Mouse (Mus musculus) megakaryocyte-erythroid progenitor cell, adult 5-6 weeks (primary cell): ENCODE data around the gene Arhgap44. TPM values are rescaled to one million over a fixed set of nuclear protein-coding genes. Genes with fewer than 3 reads are reported as not detected.

Experiments
- ATAC-seq: replicated peaks from 2 replicates; pipeline ENCODE4 v1.8.0; 2016; ENCODE audit warnings: mild to moderate bottlenecking, inconsistent platforms; ENCODE audit not compliant: severe bottlenecking, poor library complexity, low FRiP score, low TSS enrichment
- total RNA-seq, 2 experiments: library from RNA; stranded (forward) in 1 of 2; stranded (reverse) in 1 of 2; fragments of 200-1000, 215-1000 nt in 1 of 2; fragments of >200 nt in 1 of 2; fragmentation: Nextera tagmentation in 1 of 2; gene quantifications; 2 replicates each; pipeline ENCODE4 v1.2.3; 2014 to 2017

Arhgap44 gene
- total RNA-seq, 2 experiments from 2014 or later = not detected

- ATAC-seq = no peak
These were observed 132.6 kb downstream of the Arhgap44 start for GRCm38 (mm10) chr11:65030201-65030600.

DNA sequence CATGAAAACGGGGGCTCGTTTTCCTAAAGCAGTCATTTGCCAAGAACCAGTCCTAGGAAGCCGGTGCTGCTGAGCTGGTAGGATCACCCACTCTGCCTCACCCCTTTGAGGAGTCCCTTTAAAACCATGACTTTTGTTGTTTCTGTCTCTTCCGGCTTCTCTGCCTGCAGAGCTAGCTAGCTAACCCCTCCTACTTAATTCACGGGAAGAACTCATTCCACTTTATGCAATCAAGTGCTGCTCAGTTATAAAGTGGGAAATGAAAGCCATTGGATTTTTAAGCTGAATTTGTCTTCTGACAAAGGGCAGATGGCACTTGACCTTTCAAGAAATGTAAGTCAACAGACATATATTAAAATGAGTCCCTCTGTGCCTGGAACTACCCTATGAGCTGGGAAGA lies 134.7 kb downstream of the Arhgap44 start:
- ATAC-seq = no peak

DNA sequence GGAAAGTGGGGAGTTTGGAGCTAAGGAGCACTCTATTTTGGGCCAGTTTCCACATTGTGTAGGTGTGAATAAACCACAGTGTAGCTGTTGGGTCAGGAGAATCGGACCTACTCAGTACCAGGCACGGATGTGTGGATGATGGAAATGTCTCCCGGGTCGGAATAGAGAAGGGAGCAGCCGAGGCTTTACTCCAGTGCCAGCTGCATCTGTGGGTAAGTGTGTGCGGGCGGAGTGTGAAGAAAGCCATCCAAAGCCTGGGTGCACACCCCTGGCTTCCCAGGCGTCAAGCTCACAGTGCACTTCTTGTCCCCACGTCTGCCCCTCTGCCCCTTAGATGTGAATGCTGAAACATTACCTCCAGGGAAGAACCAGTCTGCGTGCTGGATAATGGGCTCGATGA lies 140.0 kb downstream of the Arhgap44 start:
- no peak for ATAC-seq

GRCm38 (mm10) chr11:65020744-65021143 lies 142.0 kb downstream of the Arhgap44 start:
- no peak for ATAC-seq

DNA sequence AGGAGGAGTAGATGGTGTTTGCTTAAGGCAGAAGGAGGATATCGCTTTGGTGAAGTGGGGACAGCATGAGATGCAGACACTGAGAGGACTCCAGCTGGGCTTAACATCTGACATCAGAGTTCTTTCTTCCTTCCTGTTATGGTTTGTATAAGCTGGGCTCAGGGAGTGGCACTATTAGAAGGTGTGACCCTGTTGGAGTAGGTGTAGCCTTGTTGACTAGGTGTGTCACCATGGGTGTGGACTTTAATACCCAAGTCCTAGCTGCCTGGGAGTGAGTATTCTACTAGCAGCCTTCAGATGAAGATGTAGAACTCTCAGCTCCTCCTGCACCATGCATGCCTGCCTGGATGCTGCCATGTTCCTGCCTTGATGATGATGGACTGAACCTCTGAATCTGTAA lies 146.0 kb downstream of the Arhgap44 start:
- no peak for ATAC-seq

DNA sequence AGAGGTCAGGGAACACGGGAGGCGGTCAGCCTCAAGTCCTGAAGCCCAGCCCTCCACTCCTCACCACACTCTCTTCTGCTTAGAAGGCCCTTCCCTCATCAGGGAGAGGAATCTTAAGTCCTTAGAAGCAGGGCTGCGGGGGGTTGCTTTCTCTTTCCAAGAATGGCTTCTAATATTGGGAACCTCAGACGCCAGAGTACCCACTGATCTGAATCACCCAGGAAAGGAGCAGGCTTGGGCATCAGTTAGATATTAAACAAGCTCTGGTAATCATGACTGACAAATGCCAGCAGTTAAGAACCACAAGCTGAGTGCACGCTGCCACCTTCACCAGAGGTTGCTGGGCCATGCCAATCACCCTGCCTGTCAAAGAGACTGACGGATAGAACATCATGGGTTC lies 148.9 kb downstream of the Arhgap44 start:
- no peak for ATAC-seq

- no peak for ATAC-seq
These were observed 156.7 kb downstream of the Arhgap44 start for GRCm38 (mm10) chr11:65006047-65006446.

DNA sequence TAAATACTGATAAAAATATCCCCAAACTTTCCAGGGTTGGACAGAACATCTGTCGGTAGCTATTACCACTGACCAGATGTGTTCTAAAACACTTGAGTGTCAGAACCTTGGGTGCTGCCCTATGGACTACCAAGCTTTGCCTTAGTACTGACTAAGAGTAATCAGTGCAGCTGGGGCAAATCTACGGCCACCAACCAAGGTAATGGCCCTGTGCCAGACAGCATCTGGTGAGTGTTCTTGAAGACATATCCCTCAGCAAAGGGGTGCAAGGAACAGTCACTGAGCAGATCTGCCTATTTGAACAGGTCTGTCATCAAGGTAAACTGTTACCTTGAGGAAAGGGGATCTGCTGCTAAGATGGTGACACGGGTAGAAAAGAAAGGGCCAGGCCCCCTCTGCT lies 157.9 kb downstream of the Arhgap44 start:
- ATAC-seq = no peak

GRCm38 (mm10) chr11:65003611-65004010 lies 159.2 kb downstream of the Arhgap44 start:
- no peak for ATAC-seq

DNA sequence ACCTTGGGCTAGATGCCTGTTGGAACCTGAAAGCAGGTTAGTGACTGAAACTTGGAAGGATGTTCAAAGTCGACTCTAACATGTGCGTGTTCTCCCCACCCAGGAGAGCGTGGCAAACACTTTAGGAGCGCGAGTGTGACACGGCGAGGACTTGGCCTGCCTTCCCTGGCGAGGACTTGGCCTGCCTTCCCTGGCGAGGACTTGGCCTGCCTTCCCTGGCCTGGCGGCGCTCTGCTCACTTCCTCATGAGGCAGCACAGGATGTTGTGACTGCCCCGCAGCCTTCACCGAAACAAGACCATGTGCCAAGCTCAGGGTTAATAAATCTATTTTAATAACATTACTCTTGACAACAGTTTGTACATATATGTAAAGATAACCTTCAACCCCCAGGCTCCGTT lies 161.0 kb downstream of the Arhgap44 start:
- no peak for ATAC-seq

GRCm38 (mm10) chr11:64999685-65000084 lies 163.1 kb downstream of the Arhgap44 start:
- no peak for ATAC-seq

- no peak for ATAC-seq
These were observed 164.3 kb downstream of the Arhgap44 start for GRCm38 (mm10) chr11:64998439-64998838.

GRCm38 (mm10) chr11:64988556-64988955 lies 174.2 kb downstream of the Arhgap44 start:
- no peak for ATAC-seq

DNA sequence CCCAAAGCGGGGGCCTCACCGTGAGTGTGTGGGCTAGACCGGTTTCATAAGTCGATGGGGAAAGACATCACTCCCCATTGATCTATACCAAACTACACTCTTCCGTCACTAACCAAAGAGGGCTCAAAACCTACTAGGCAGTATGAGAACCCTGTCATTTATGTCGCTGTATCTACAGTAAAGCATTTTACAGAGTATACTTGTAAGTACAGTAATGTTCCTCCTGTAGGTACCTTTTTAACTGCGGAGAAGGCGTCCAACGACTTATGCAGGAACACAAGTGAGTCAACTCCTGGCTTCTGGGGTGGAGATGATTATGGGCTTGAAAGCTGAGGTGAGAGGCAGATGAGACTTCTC lies 183.3 kb downstream of the Arhgap44 start:
- ATAC-seq = no peak

- peak; percentile 100 for ATAC-seq
These were observed 183.9 kb downstream of the Arhgap44 start, which contains the start of gene Elac2 for GRCm38 (mm10) chr11:64978720-64979488. Elac2 (plus strand) TSS chr11:64979038.

- ATAC-seq = no peak
These were observed 190.3 kb downstream of the Arhgap44 start for GRCm38 (mm10) chr11:64972418-64972817.

GRCm38 (mm10) chr11:64971471-64971988 lies 191.2 kb downstream of the Arhgap44 start:
- no peak for ATAC-seq

DNA sequence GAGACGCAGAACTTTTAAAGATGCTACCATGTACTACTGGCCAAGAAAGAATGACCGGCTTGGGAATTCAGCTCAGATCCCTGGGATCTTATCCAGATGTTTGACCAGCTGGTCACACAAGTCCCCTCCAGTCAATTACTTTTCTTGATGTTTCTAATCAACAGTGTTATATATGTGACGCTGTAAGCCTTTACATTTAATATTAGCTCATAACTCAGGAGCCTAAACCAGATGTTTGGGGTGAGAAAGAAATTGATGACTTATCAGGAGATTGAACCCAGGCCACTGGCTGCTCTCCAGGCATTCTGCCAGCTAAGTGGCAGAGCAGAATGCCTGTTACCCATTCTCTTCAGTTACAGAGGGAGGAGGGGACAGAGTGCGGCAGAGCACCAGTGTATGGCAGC lies 193.8 kb downstream of the Arhgap44 start:
- ATAC-seq = no peak

DNA sequence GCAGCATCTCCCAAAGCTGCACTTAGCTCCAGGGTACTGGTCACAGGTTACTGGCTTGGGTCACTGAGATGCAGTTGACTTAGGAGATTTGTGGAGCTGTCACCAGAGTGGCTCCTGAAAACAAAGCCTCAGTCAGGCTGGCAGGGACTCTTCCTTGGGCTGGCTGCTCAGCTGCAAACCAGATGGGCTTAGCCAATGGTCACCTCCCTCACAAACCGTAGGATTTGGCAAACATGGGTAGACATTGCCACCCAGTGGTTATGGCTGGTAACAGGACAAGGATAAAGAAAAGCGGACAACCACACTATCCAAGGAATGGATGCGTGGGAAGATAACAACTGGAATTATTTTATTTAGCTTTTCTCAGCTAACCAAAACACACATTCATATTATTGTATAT lies 194.3 kb downstream of the Arhgap44 start:
- ATAC-seq = peak; percentile 92

GRCm38 (mm10) chr11:64962629-64963028 lies 200.1 kb downstream of the Arhgap44 start:
- 0 out of 2 replicates have a peak, but pooled peaks have one; percentile 50 for ATAC-seq

DNA sequence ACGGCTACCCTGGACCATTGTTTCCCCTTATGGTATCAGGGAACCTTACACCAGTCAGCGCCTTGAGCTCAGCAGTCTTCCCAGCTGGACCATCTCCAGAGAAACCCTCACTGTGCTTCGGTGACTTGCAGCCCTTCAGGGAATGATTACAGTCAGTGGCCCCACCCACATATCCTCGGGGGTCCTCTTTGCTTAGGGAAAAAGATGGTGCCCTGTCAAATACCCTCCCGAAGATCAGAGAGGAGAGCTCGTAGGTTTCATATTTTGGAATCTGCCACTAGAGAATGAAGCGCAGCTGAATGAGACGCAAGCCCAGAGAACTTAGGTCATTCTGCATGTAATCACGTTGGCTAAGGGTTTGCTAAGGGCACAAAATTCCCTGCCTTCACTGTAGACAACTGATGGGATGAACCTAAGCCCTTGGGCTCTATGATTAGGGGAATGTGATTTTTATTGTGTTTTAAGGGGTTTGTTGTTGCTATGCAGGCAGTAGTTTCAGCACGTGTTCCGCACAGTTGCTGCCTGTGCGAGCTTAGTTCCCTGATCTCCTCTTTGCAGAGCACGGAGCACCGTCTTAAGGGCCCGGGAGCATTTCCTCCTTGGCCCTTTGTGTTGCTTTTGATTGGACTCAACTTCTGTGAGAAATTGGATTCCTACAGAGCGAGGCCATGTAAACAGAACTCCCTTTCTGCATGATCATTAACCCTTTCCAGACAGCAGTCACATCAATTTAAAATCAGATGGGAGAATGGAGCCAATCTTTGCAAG lies 205.6 kb downstream of the Arhgap44 start:
- ATAC-seq = no peak
